Mouse (Mus musculus) neural tube, embryonic 12.5 days (tissue): ENCODE data around the gene Fgfr2. TPM values are rescaled to one million over a fixed set of nuclear protein-coding genes. Genes with fewer than 3 reads are reported as not detected.
A peak's percentile ranks its signal among the peaks of the same experiment; 100 is the strongest.

Experiments
- ATAC-seq: fragments of 200-750 bp; cut with Nextera tagmentation; 2 replicates; pipeline ENCODE4 v1.8.0; 2017; ENCODE audit warnings: low read depth, mild to moderate bottlenecking, moderate TSS enrichment, moderate library complexity; ENCODE audit not compliant: low FRiP score
- H3K27ac ChIP-seq: fragments of 300-500 bp; sonication (generic); 2 replicates; pipeline ENCODE4 v1.5.1; 2016
- H3K27me3 ChIP-seq: fragments of 300-500 bp; sonication (generic); replicated peaks from 2 replicates; pipeline ENCODE4 v1.6.1; 2016; ENCODE audit warnings: mild to moderate bottlenecking
- H3K36me3 ChIP-seq: fragments of 300-500 bp; sonication (generic); 2 replicates; pipeline ENCODE4 v1.6.1; 2016; ENCODE audit warnings: mild to moderate bottlenecking
- H3K4me1 ChIP-seq: fragments of 300-500 bp; sonication (generic); 2 replicates; pipeline ENCODE4 v1.6.1; 2016
- H3K4me2 ChIP-seq: fragments of 300-500 bp; sonication (generic); replicated peaks from 2 replicates; pipeline ENCODE4 v1.6.1; 2016; ENCODE audit warnings: mild to moderate bottlenecking
- H3K4me3 ChIP-seq: fragments of 300-500 bp; sonication (generic); 2 replicates; pipeline ENCODE4 v1.5.1; 2016
- H3K9ac ChIP-seq: fragments of 300-500 bp; sonication (generic); 2 replicates; pipeline ENCODE4 v1.6.1; 2016; ENCODE audit warnings: mild to moderate bottlenecking
- H3K9me3 ChIP-seq: fragments of 300-500 bp; sonication (generic); 2 replicates; pipeline ENCODE4 v1.6.1; 2016; ENCODE audit warnings: mild to moderate bottlenecking
- WGBS: fragments of 180-500 bp; shearing (Covaris S2); methylation state at CpG from one replicate; pipeline ENCODE4 v1.1.7; 2016; 5-methylcytosine and 5-hydroxymethylcytosine counted together
- polyA plus RNA-seq: library from polyadenylated mRNA; unstranded; fragments of >200 nt; fragmentation: Nextera tagmentation; extraction: Ambion mirVana; gene quantifications from 2 replicates; pipeline ENCODE4 v1.2.1, GENCODE M21; 2016

Fgfr2 gene
- polyA plus RNA-seq, 1 experiment from 2014 or later = 65.0 TPM

- Histone ChIP-seq H3K4me3 (no peak overlapping the region), H3K27me3 (no peaks in the 10 kb centered on the region), H3K36me3 (no peaks in the 10 kb centered on the region), H3K9me3 (no peaks in the 10 kb centered on the region), H3K4me1 (peaks cover 23% of the 10 kb centered on the region), H3K4me2 (peak overlapping the region; percentile 2; the same call in 1 of the 2 replicates), H3K27ac (no peak overlapping the region), H3K9ac (no peak overlapping the region)
- WGBS = 15% methylated on average over 7 of the region's 7 CpGs
- peak; percentile 30; the same call in 1 of the 2 replicates for ATAC-seq
Observed at GRCm38 (mm10) chr7:132385456-132386130, 737.6 kb downstream of the Fgfr2 start.

- WGBS = 6% methylated on average over 8 of the region's 8 CpGs
- no peak overlapping the region for H3K27ac ChIP-seq
- no peak overlapping the region for H3K9ac ChIP-seq
- H3K4me1 ChIP-seq = peaks cover 23% of the 10 kb centered on the region
- peak overlapping the region; percentile 2 for H3K4me2 ChIP-seq
- no peaks in the 10 kb centered on the region for H3K9me3 ChIP-seq
- H3K27me3 ChIP-seq = no peaks in the 10 kb centered on the region
- H3K36me3 ChIP-seq = no peaks in the 10 kb centered on the region
- ATAC-seq = peak; percentile 62
- no peak overlapping the region for H3K4me3 ChIP-seq
Observed at GRCm38 (mm10) chr7:132384736-132385455, 738.3 kb downstream of the Fgfr2 start.

- no peak for ATAC-seq
- Histone ChIP-seq H3K9ac (no peak overlapping the region), H3K27me3 (no peaks in the 10 kb centered on the region), H3K9me3 (no peaks in the 10 kb centered on the region), H3K4me3 (no peak overlapping the region), H3K36me3 (no peaks in the 10 kb centered on the region), H3K27ac (no peak overlapping the region), H3K4me1 (peaks cover 19% of the 10 kb centered on the region), H3K4me2 (no peak overlapping the region)
- WGBS = 41% methylated on average over 1 of the region's 1 CpGs
Observed at GRCm38 (mm10) chr7:132380634-132381336, 742.4 kb downstream of the Fgfr2 start.

- H3K27ac ChIP-seq = no peak overlapping the region
- no peak for ATAC-seq
- WGBS = 54% methylated on average over 6 of the region's 6 CpGs
Observed at GRCm38 (mm10) chr7:132377913-132378312, 745.2 kb downstream of the Fgfr2 start.

GRCm38 (mm10) chr7:132373594-132374378 lies 749.4 kb downstream of the Fgfr2 start:
- Histone ChIP-seq H3K27me3 (no peaks in the 10 kb centered on the region), H3K9me3 (no peaks in the 10 kb centered on the region), H3K36me3 (no peaks in the 10 kb centered on the region), H3K4me1 (peaks cover 22% of the 10 kb centered on the region), H3K4me2 (no peak overlapping the region), H3K4me3 (no peak overlapping the region), H3K27ac (no peak overlapping the region), H3K9ac (no peak overlapping the region)
- WGBS = 62% methylated on average over 10 of the region's 10 CpGs
- ATAC-seq = peak; percentile 44; the same call in 1 of the 2 replicates

More at GRCm38 (mm10) chr7:132377913-132378312, 745.2 kb downstream of the Fgfr2 start:
- Histone ChIP-seq H3K4me3 (no peak overlapping the region), H3K4me1 (peaks cover 13% of the 10 kb centered on the region), H3K9ac (no peak overlapping the region), H3K4me2 (no peak overlapping the region), H3K27me3 (no peaks in the 10 kb centered on the region), H3K9me3 (no peaks in the 10 kb centered on the region), H3K36me3 (no peaks in the 10 kb centered on the region)

- ATAC-seq = peak; percentile 44; the same call in 1 of the 2 replicates
- Histone ChIP-seq H3K4me2 (0 out of 2 replicates have a peak overlapping the region, but pooled peaks have one; percentile 6), H3K4me3 (no peak overlapping the region), H3K9ac (no peak overlapping the region), H3K27ac (0 out of 2 replicates have a peak overlapping the region, but pooled peaks have one; percentile 37), H3K9me3 (no peaks in the 10 kb centered on the region), H3K36me3 (no peaks in the 10 kb centered on the region), H3K4me1 (peaks cover 21% of the 10 kb centered on the region), H3K27me3 (no peaks in the 10 kb centered on the region)
- 39% methylated on average over 17 of the region's 17 CpGs for WGBS
Observed at GRCm38 (mm10) chr7:132372752-132373513, 750.2 kb downstream of the Fgfr2 start.

- H3K9me3 ChIP-seq = no peaks in the 10 kb centered on the region
- no peaks in the 10 kb centered on the region for H3K27me3 ChIP-seq
- whole genome bisulfite sequencing = 73% methylated on average over 1 of the region's 1 CpGs
- no peak overlapping the region for H3K9ac ChIP-seq
- no peak overlapping the region for H3K27ac ChIP-seq
- peaks cover 21% of the 10 kb centered on the region for H3K4me1 ChIP-seq
- no peak for ATAC-seq
- no peak overlapping the region for H3K4me3 ChIP-seq
- H3K36me3 ChIP-seq = no peaks in the 10 kb centered on the region
- H3K4me2 ChIP-seq = no peak overlapping the region
Observed at GRCm38 (mm10) chr7:132371832-132372231, 751.3 kb downstream of the Fgfr2 start.

- Histone ChIP-seq H3K27ac (no peak overlapping the region), H3K9ac (no peak overlapping the region), H3K36me3 (no peaks in the 10 kb centered on the region), H3K9me3 (no peaks in the 10 kb centered on the region), H3K4me3 (no peak overlapping the region), H3K4me2 (no peak overlapping the region), H3K4me1 (peaks cover 21% of the 10 kb centered on the region), H3K27me3 (no peaks in the 10 kb centered on the region)
- WGBS = 76% methylated on average over 2 of the region's 2 CpGs
- no peak for ATAC-seq
Observed at GRCm38 (mm10) chr7:132369784-132370183, 753.4 kb downstream of the Fgfr2 start.

GRCm38 (mm10) chr7:132368859-132369258 lies 754.3 kb downstream of the Fgfr2 start:
- Histone ChIP-seq H3K27ac (no peak overlapping the region), H3K27me3 (no peaks in the 10 kb centered on the region), H3K4me3 (no peak overlapping the region), H3K9me3 (no peaks in the 10 kb centered on the region), H3K4me1 (peaks cover 21% of the 10 kb centered on the region), H3K4me2 (no peak overlapping the region), H3K9ac (no peak overlapping the region), H3K36me3 (no peaks in the 10 kb centered on the region)
- no peak for ATAC-seq
- WGBS = 73% methylated on average over 6 of the region's 6 CpGs

GRCm38 (mm10) chr7:132367344-132367743 lies 755.8 kb downstream of the Fgfr2 start:
- Histone ChIP-seq H3K9ac (no peak overlapping the region), H3K9me3 (no peaks in the 10 kb centered on the region), H3K4me2 (no peak overlapping the region), H3K4me3 (no peak overlapping the region), H3K27ac (no peak overlapping the region), H3K36me3 (no peaks in the 10 kb centered on the region), H3K27me3 (no peaks in the 10 kb centered on the region), H3K4me1 (peaks cover 10% of the 10 kb centered on the region)
- 84% methylated on average over 3 of the region's 3 CpGs for WGBS
- ATAC-seq = no peak

- WGBS = 93% methylated on average over 5 of the region's 5 CpGs
- ATAC-seq = no peak
- H3K9ac ChIP-seq = no peak overlapping the region
Observed at GRCm38 (mm10) chr7:132365703-132366384, 757.3 kb downstream of the Fgfr2 start.

More at GRCm38 (mm10) chr7:132365703-132366384, 757.3 kb downstream of the Fgfr2 start:
- Histone ChIP-seq H3K27me3 (no peaks in the 10 kb centered on the region), H3K9me3 (no peaks in the 10 kb centered on the region), H3K4me2 (no peak overlapping the region), H3K4me1 (peaks cover 10% of the 10 kb centered on the region), H3K4me3 (no peak overlapping the region), H3K36me3 (no peaks in the 10 kb centered on the region), H3K27ac (no peak overlapping the region)
